Mouse (Mus musculus) ES-Bruce4 (cell line): ENCODE results near the gene Ankrd31. TPM values are rescaled to one million over a fixed set of nuclear protein-coding genes. Genes with fewer than 3 reads are reported as not detected.
"Not testable (repeated sequence)": the region's sequence is repeated elsewhere in the genome, so short reads cannot be mapped to it uniquely, and the experiment has no call there.

Experiments used
- H3K27ac ChIP-seq: 2 replicates; pipeline ENCODE4 v1.5.1; 2012; ENCODE audit warnings: low read length, inconsistent platforms; ENCODE audit not compliant: insufficient read depth
- H3K27me3 ChIP-seq: 2 replicates; pipeline ENCODE4 v1.6.1; 2012; ENCODE audit warnings: mild to moderate bottlenecking, low read length, inconsistent platforms; ENCODE audit not compliant: control insufficient read depth, poor library complexity, insufficient read depth, severe bottlenecking
- H3K36me3 ChIP-seq: 2 replicates; pipeline ENCODE4 v1.6.1; 2012; ENCODE audit warnings: inconsistent platforms, mild to moderate bottlenecking, low read length, moderate library complexity; ENCODE audit not compliant: control insufficient read depth, poor library complexity, insufficient read depth, severe bottlenecking
- H3K4me1 ChIP-seq: one replicate; pipeline ENCODE4 v1.8.1; 2011; ENCODE audit warnings: low read length; ENCODE audit not compliant: control insufficient read depth, insufficient read depth
- H3K4me3 ChIP-seq: 2 replicates; pipeline ENCODE4 v1.5.1; 2011; ENCODE audit warnings: low read depth, mild to moderate bottlenecking, low read length
- H3K9ac ChIP-seq: 2 replicates; pipeline ENCODE4 v1.6.1; 2012; ENCODE audit warnings: low read depth, mild to moderate bottlenecking, inconsistent platforms; ENCODE audit not compliant: poor library complexity, severe bottlenecking
- H3K9me3 ChIP-seq: replicated peaks from 2 replicates; pipeline ENCODE4 v1.6.1; 2012; ENCODE audit warnings: mild to moderate bottlenecking, low read length, inconsistent platforms; ENCODE audit not compliant: control insufficient read depth, poor library complexity, insufficient read depth, severe bottlenecking
- CTCF ChIP-seq: IDR thresholded peaks from one replicate; pipeline ENCODE4 v1.8.1; 2011; ENCODE audit warnings: low read depth, low read length
- EP300 ChIP-seq: IDR thresholded peaks from 2 replicates; pipeline ENCODE4 v1.6.1; 2011; ENCODE audit warnings: low read depth, low read length; ENCODE audit not compliant: insufficient read depth
- POLR2A ChIP-seq: IDR thresholded peaks from one replicate; pipeline ENCODE4 v1.8.1; 2011; ENCODE audit warnings: low read length; ENCODE audit not compliant: insufficient read depth
- polyA plus RNA-seq: library from polyadenylated mRNA; stranded (reverse); fragments of >200 nt; gene quantifications from 2 replicates; pipeline ENCODE4 v1.2.4, GENCODE M21; 2011; ENCODE audit warnings: low read depth; ENCODE audit not compliant: missing spikeins, insufficient read depth, insufficient read length

Ankrd31 gene
- polyA plus RNA-seq, 1 experiment, result 0.67 TPM

DNA sequence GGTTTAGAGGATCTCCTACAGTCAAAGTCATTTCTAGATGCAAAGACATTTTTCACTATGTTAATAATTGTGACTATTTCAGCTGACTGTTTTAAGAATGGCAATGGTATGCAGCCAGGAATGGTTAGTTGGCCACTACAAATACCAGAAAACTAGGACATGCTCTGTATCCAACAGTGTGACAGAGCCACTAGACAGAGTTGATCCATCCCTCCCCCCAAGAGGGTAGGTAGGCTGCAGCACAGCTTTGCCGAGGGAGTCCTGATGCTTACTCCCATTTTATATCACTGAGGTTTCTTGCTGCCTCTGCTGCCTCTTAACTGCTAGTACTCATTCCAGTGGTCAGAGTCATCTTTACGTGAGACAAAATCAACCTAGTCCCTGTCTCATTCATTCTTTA lies 147.1 kb downstream of the Ankrd31 start:
- no peak overlapping the region for H3K27ac ChIP-seq
- peaks cover 1% of the 10 kb centered on the region; the same call in 1 of the 2 replicates for H3K27me3 ChIP-seq
- H3K4me3 ChIP-seq, result no peak overlapping the region
- H3K9ac ChIP-seq, result no peak overlapping the region
- no peaks in the 10 kb centered on the region for H3K4me1 ChIP-seq
- no peaks in the 10 kb centered on the region for H3K36me3 ChIP-seq
- TF ChIP-seq EP300 (no peak), CTCF (no peak), POLR2A (no peak)
- no peaks in the 10 kb centered on the region for H3K9me3 ChIP-seq

DNA sequence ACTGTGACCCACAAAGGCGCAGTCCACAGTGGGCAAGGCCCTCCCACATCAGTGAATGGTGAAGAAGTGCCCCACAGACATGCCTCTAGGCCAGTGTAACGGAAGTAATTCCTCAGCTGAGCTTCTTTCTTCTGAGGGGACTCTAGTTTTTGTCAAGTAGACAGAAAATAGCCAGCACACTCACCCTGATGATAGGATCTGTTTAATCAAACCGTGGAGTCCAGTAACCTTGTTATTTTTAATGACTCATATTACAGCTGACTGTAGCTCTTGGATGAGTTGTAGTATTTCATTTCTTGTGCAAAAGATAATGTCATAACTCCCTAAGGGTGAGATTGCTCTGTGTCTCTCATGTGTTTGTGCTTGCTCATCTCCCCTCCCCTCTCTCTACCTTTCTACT lies 158.6 kb downstream of the Ankrd31 start:
- H3K4me1 ChIP-seq, result no peaks in the 10 kb centered on the region
- TF ChIP-seq POLR2A, result no peak
- TF ChIP-seq CTCF, result no peak
- no peak for TF ChIP-seq EP300
- H3K36me3 ChIP-seq, result no peaks in the 10 kb centered on the region
- H3K9me3 ChIP-seq, result no peaks in the 10 kb centered on the region
- H3K27ac ChIP-seq, result no peak overlapping the region
- H3K9ac ChIP-seq, result no peak overlapping the region
- H3K4me3 ChIP-seq, result no peak overlapping the region
- H3K27me3 ChIP-seq, result no peaks in the 10 kb centered on the region

- Histone ChIP-seq H3K9ac (no peak overlapping the region), H3K9me3 (no peaks in the 10 kb centered on the region), H3K27me3 (no peaks in the 10 kb centered on the region), H3K27ac (no peak overlapping the region), H3K4me3 (no peak overlapping the region), H3K36me3 (no peaks in the 10 kb centered on the region), H3K4me1 (no peaks in the 10 kb centered on the region)
- TF ChIP-seq EP300, result no peak
- no peak for TF ChIP-seq CTCF
Observed at GRCm38 (mm10) chr13:96911202-96911601, 163.1 kb downstream of the Ankrd31 start.

DNA sequence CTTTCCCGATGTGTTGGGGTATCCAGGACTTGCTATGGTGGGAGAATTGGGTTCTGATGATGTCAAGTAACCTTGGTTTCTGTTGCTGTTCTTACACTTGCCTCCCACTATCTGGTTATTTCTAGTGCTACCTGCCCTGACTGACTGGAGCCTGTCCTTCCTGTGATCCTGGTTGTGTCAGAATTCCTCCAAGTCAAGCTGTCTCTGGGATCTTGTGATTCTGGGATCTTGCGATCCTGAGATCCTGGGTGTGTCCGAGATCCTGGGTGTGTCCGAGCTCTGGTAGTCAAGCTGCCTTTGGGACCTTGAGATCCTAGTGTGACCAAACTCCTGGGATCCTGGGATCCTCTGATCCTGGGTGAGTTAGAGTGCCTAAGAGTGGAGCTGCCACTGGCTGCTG lies 175.1 kb downstream of the Ankrd31 start:
- H3K27me3 ChIP-seq, result peaks cover 15% of the 10 kb centered on the region
- H3K9me3 ChIP-seq, H3K27ac ChIP-seq, H3K4me3 ChIP-seq, H3K36me3 ChIP-seq, H3K4me1 ChIP-seq, H3K9ac ChIP-seq: not testable (repeated sequence)

DNA sequence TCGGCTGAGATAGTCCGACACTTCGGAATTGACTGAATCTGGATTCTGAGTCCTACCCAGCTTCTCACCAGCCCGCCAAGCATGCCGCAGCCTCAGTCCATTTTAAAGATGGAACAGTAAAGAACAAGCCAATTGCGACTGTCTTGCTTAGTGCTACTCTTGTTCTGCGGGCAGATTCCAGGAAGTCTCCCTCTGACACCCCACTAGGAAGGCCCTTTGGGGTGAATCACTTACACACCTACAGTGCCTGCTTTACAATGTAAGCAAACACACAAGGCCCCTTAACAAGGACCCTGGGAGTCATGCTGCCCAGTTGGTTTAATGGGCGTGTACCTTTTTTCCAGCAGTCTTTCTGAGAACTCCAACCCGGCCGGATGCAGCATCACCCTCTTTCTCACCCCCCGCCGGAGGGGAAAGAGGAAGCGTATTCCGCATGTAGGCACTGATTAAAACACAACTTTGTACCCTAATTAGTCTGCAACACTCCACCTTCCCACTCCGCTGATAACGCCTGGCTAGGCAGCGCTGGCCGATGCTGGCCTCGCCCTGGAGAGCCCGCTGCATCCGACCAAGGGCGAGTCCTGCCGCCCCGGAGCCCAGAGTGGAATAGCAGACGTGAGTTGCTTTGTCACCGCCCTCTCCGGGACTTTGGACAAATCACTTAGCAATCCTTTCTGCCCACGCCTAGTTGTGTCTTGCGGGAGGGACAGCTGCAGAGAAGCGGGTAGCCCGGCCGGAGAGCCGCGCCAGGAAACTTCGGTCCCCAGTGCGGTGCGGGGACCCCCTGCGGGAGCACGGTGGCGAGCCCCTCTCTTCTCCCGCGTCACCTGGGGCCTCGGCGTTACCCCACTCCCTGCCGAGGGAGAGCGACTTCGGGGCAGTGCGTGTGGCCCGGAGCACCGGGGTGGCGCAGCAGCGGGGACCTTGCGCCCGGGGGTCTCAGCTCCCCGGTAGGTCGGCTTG lies 176.2 kb downstream of the Ankrd31 start, which contains the start of gene Gcnt4:
TSS of gene Gcnt4 (plus strand) at position 691 of the 963 bp plus-strand sequence.
- TF ChIP-seq EP300, result no peak
- no peak for TF ChIP-seq POLR2A
- no peak for TF ChIP-seq CTCF
- peak within 1 kb of the TSS; percentile 53 for H3K4me3 ChIP-seq
- H3K9ac ChIP-seq, result peak within 1 kb of the TSS; percentile 63
- no peaks in the 10 kb centered on the region for H3K4me1 ChIP-seq
- no peaks in the 10 kb centered on the region for H3K36me3 ChIP-seq
- no peaks in the 10 kb centered on the region for H3K9me3 ChIP-seq
- peaks cover 15% of the 10 kb centered on the region for H3K27me3 ChIP-seq
- H3K27ac ChIP-seq, result no peak within 1 kb of the TSS

GRCm38 (mm10) chr13:96924985-96925745 lies 177.1 kb downstream of the Ankrd31 start:
- peaks cover 15% of the 10 kb centered on the region for H3K27me3 ChIP-seq
- no peaks in the 10 kb centered on the region for H3K4me1 ChIP-seq
- no peak for TF ChIP-seq CTCF
- no peak for TF ChIP-seq EP300
- no peak for TF ChIP-seq POLR2A
- H3K9me3 ChIP-seq, result no peaks in the 10 kb centered on the region
- H3K27ac ChIP-seq, result no peak overlapping the region
- peak overlapping the region; percentile 63 for H3K9ac ChIP-seq
- no peaks in the 10 kb centered on the region for H3K36me3 ChIP-seq
- H3K4me3 ChIP-seq, result peak overlapping the region; percentile 53
